Mouse (Mus musculus) forebrain, embryonic 14.5 days (tissue): ENCODE measurements around the gene Dnm1. TPM values are rescaled to one million over a fixed set of nuclear protein-coding genes. Genes with fewer than 3 reads are reported as not detected.

ENCODE experiments used
- ATAC-seq: fragments of 200-750 bp; cut with Nextera tagmentation; 2 replicates; pipeline ENCODE4 v1.8.0; 2017; ENCODE audit warnings: mild to moderate bottlenecking, moderate library complexity
- DNase-seq: peaks from one replicate; pipeline ENCODE4 v3.0.0-alpha.2; 2015; ENCODE audit warnings: low spot score
- H3K27ac ChIP-seq: fragments of 300-500 bp; sonication (generic); 2 replicates; pipeline ENCODE4 v1.5.1; 2014; ENCODE audit warnings: low read depth, mild to moderate bottlenecking, control low read depth, low read length, moderate library complexity
- H3K27me3 ChIP-seq: fragments of 300-500 bp; sonication (generic); replicated peaks from 2 replicates; pipeline ENCODE4 v1.6.1; 2014; ENCODE audit warnings: low read length, control low read depth, mixed read lengths; ENCODE audit not compliant: control insufficient read depth, insufficient read depth
- H3K36me3 ChIP-seq: fragments of 300-500 bp; sonication (generic); 2 replicates; pipeline ENCODE4 v1.6.1; 2014; ENCODE audit warnings: low read length, control low read depth; ENCODE audit not compliant: control insufficient read depth, insufficient read depth
- H3K4me1 ChIP-seq: fragments of 300-500 bp; sonication (generic); 2 replicates; pipeline ENCODE4 v1.6.1; 2014; ENCODE audit warnings: antibody characterized with exemption, low read length, control low read depth; ENCODE audit not compliant: control insufficient read depth, insufficient read depth
- H3K4me2 ChIP-seq: fragments of 300-500 bp; sonication (generic); 2 replicates; pipeline ENCODE4 v1.6.1; 2014; ENCODE audit warnings: mild to moderate bottlenecking, control low read depth, low read length
- H3K4me3 ChIP-seq: fragments of 300-500 bp; sonication (generic); 2 replicates; pipeline ENCODE4 v1.5.1; 2014; ENCODE audit warnings: low read depth, low read length, control low read depth
- H3K9ac ChIP-seq: fragments of 300-500 bp; sonication (generic); 2 replicates; pipeline ENCODE4 v1.6.1; 2014; ENCODE audit warnings: mild to moderate bottlenecking, low read length, control low read depth, moderate library complexity
- H3K9me3 ChIP-seq: fragments of 300-500 bp; sonication (generic); replicated peaks from 2 replicates; pipeline ENCODE4 v1.6.1; 2016; ENCODE audit warnings: low read length, control low read depth, mixed read lengths; ENCODE audit not compliant: control insufficient read depth
- WGBS: fragments of 180-500 bp; shearing (Covaris S2); extraction: QIAGEN DNeasy Blood & Tissue Kit; methylation state at CpG from one replicate; pipeline ENCODE4 v1.1.7; 2014; 5-methylcytosine and 5-hydroxymethylcytosine counted together
- polyA plus RNA-seq: library from polyadenylated mRNA; unstranded; fragments of >200 nt; fragmentation: Nextera tagmentation; extraction: Ambion mirVana; gene quantifications from 2 replicates; pipeline ENCODE4 v1.2.1, GENCODE M21; 2014

The Dnm1 gene
- polyA plus RNA-seq, 1 experiment from 2014 or later = 28.2 TPM

DNA sequence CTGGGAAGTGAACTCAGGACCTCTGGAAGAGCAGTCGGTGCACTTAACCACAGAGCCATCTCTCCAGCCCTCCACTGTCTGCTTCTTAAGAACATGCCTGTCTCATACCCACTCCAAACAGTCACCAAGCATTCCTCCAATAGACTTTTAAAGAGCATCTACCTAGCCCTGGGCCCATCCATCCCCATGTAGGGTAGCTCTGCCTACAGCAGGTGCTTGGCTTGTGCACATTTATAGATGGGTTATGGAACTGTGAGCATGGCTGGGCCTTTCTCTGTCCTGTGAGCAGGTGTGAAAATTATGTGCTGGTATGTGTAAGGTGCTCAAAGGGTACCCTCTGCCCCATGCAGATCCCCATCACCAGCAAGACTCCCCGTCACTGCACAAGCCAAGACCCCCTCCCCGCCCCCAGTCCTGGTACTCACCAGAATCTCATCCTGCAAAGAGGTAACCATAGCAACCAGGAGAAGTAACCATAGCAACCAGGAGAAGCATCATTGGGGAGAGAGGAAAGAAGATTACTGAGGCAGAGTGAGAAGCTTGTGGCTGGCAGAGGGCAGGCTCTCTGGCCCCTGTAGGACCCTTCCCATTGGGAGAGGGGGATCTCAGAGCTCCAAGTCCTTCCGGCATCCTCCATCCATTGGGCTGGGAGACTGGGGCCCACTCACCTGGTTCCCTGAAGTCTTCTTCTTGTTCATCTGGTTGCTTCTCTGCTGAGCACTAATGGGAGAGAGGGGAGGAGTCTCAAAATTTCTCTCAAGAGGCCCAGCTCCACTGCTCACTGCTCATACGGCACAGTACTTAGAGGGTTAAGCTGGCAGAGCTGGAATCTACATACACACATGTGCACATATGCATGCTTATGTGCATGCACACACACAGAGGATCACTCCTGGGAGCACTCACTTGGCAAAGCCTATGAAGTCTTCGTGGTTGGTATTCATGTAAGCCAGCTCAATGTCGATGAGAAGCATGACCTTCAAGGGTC, 30.1 kb downstream of the Dnm1 start:
- Histone ChIP-seq H3K4me1 (peaks cover 2% of the 10 kb centered on the region; the same call in 1 of the 2 replicates), H3K9ac (no peak overlapping the region)
- DNase-seq = peak; percentile 86

DNA sequence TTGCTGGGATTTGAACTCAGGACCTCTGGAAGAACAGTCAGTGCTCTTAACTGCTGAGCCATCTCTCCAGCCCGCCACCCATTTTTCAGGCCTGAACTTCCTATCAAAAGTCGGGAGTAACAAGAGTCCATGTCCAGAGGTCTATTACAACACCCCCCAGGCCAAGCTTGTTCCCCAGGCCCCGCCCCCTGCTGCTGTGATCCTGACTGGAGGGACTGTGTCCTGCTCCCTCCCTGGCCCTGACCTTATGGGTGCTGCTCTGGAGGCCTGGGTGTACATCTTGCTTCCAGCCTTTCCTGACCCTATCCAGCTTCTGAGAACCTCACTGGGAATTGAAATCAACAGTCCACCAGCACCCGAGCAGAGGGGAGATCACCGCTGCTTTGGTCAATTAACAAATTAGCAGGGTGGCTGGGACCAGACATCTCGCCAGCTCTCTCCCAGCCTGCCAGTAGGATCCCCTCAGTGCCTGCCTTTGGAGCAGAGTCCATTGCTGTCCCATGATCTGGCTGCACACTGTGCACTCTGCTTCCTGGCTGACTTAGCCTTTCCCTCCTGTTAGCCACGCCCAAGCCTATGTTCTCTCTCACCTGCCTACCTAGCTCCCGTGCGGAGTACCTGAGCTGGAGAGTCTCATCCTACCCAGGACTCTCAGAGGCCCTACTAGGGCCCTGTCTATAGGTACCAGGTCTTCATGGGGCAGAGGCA, 31.4 kb downstream of the Dnm1 start:
- DNase-seq (no peak), ATAC-seq (no peak)
- Histone ChIP-seq H3K4me1 (peaks cover 6% of the 10 kb centered on the region; the same call in 1 of the 2 replicates), H3K36me3 (no peaks in the 10 kb centered on the region), H3K4me2 (no peak overlapping the region), H3K27ac (peak overlapping the region; percentile 81), H3K4me3 (no peak overlapping the region), H3K9me3 (no peaks in the 10 kb centered on the region), H3K27me3 (no peaks in the 10 kb centered on the region), H3K9ac (no peak overlapping the region)
- 70% methylated on average over 9 of the region's 9 CpGs for WGBS

More for the DNA sequence above, 30.1 kb downstream of the Dnm1 start:
- WGBS = 65% methylated on average over 7 of the region's 7 CpGs
- Histone ChIP-seq H3K36me3 (no peaks in the 10 kb centered on the region), H3K4me2 (no peak overlapping the region), H3K27me3 (no peaks in the 10 kb centered on the region), H3K27ac (peak overlapping the region; percentile 81), H3K9me3 (no peaks in the 10 kb centered on the region), H3K4me3 (no peak overlapping the region)
- ATAC-seq = peak; percentile 80

GRCm38 (mm10) chr2:32320721-32321120, 32.4 kb downstream of the Dnm1 start:
- no peaks in the 10 kb centered on the region for H3K36me3 ChIP-seq
- 77% methylated on average over 11 of the region's 11 CpGs for WGBS
- H3K9me3 ChIP-seq = no peaks in the 10 kb centered on the region
- H3K27ac ChIP-seq = no peak overlapping the region
- H3K4me2 ChIP-seq = no peak overlapping the region
- no peak for DNase-seq
- H3K4me1 ChIP-seq = peaks cover 6% of the 10 kb centered on the region; the same call in 1 of the 2 replicates
- no peak overlapping the region for H3K9ac ChIP-seq
- no peak overlapping the region for H3K4me3 ChIP-seq
- ATAC-seq = no peak
- no peaks in the 10 kb centered on the region for H3K27me3 ChIP-seq

- Histone ChIP-seq H3K9me3 (no peaks in the 10 kb centered on the region), H3K4me1 (peaks cover 6% of the 10 kb centered on the region; the same call in 1 of the 2 replicates), H3K9ac (no peak overlapping the region), H3K36me3 (no peaks in the 10 kb centered on the region), H3K27ac (no peak overlapping the region), H3K4me2 (no peak overlapping the region), H3K27me3 (no peaks in the 10 kb centered on the region), H3K4me3 (no peak overlapping the region)
- DNase-seq (no peak), ATAC-seq (no peak)
- 62% methylated on average over 9 of the region's 9 CpGs for WGBS
These were observed 33.3 kb downstream of the Dnm1 start for GRCm38 (mm10) chr2:32319586-32320580.

DNA sequence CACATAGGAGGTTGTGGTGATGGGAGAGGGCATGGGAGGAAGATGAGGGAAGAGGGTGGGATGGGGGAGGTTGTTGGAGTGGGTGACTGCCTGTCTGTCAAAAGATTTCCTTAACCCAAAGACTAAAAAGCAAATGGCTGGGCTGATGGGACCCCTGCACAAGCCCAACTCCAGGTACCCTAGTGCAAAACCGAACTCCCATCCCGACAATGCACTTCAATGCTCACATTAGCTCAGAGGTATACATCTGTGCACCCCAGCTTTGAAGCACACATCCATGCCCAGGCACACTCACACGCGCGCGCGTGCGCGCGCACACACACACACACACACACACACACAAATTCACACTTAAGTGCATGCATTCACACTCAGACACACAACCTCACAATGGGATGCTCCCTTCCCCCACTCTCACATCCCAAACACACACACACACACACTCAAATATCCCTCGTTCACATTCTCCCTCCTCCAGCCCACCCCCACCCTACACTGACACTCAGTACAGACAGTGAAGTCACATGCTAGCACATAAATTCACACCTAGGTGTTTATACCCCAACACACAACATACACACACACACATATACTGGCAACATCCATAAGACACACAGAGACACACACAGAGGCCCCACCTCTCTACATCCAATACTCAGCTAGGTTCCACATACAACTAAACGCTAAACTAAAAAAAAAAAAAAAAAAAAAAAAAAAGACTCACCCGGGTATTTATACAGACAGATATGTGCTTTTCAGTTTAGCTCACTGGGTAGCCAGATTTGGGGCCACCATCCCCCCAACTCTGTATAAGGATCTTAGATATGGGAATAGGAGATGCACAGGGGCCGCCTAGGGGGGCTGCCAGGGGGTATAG, 34.2 kb downstream of the Dnm1 start:
- Histone ChIP-seq H3K4me2 (peak overlapping the region; percentile 36; the same call in 1 of the 2 replicates), H3K4me1 (peaks cover 6% of the 10 kb centered on the region; the same call in 1 of the 2 replicates), H3K27ac (no peak overlapping the region), H3K9me3 (no peaks in the 10 kb centered on the region), H3K36me3 (no peaks in the 10 kb centered on the region), H3K4me3 (no peak overlapping the region), H3K9ac (no peak overlapping the region), H3K27me3 (no peaks in the 10 kb centered on the region)
- 83% methylated on average over 14 of the region's 14 CpGs for WGBS
- ATAC-seq (no peak), DNase-seq (no peak)

- H3K36me3 ChIP-seq = no peaks in the 10 kb centered on the region
- DNase-seq = no peak
- 12% methylated on average over 17 of the region's 19 CpGs for WGBS
- no peaks in the 10 kb centered on the region for H3K9me3 ChIP-seq
- peaks cover 6% of the 10 kb centered on the region; the same call in 1 of the 2 replicates for H3K4me1 ChIP-seq
- H3K27ac ChIP-seq = no peak overlapping the region
- peak overlapping the region; percentile 43 for H3K9ac ChIP-seq
- H3K4me3 ChIP-seq = 0 out of 2 replicates have a peak overlapping the region, but pooled peaks have one; percentile 2
- no peaks in the 10 kb centered on the region for H3K27me3 ChIP-seq
- ATAC-seq = peak; percentile 24; the same call in 1 of the 2 replicates
- peak overlapping the region; percentile 36 for H3K4me2 ChIP-seq
These were observed 35.2 kb downstream of the Dnm1 start for GRCm38 (mm10) chr2:32317791-32318417.

- no peak overlapping the region for H3K4me2 ChIP-seq
- H3K27ac ChIP-seq = no peak overlapping the region
- H3K4me3 ChIP-seq = no peak overlapping the region
- peaks cover 6% of the 10 kb centered on the region for H3K4me1 ChIP-seq
- H3K9ac ChIP-seq = no peak overlapping the region
- ATAC-seq (no peak), DNase-seq (peak; percentile 16)
- no peaks in the 10 kb centered on the region for H3K36me3 ChIP-seq
- no peaks in the 10 kb centered on the region for H3K27me3 ChIP-seq
- H3K9me3 ChIP-seq = no peaks in the 10 kb centered on the region
- WGBS = 73% methylated on average over 20 of the region's 20 CpGs
These were observed 36.1 kb downstream of the Dnm1 start for GRCm38 (mm10) chr2:32316887-32317656.
